Mouse (Mus musculus): ENCODE measurements around the gene Gsx1. TPM values are rescaled to one million over a fixed set of nuclear protein-coding genes. Genes with fewer than 3 reads are reported as not detected.

Gsx1 gene
- total and polyA plus RNA-seq, 3 experiments = not detected

DNA sequence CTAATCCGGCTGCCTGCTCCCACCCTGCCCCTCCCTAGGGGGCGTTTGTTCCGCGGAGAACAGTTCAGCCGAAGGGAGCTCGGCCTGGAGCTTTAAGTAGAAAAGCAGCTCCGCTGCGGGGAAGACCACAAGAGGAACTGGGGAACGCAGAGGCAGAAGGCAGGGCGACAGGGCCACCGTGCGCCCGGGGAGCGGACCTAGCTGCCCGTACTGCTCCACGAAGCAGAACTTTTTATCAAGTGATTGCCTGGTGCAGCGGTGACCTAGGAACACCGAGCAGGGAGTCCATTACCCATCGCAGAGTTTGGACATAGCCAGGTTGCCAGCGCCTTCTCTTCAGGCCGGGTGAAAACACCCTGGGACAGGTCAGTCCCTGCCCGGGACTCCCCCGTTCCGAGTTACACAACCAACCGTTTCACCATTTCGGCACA lies 2.5 kb upstream of the Gsx1 start (continued):
- no peak for TF ChIP-seq TBP (conservative IDR thresholded peaks at IDR 0.05; ENCODE audit: low read depth, low read length)
- TF ChIP-seq MXI1 (IDR thresholded peaks at IDR 0.05; ENCODE audit: low read depth, low read length) = no peak
- TF ChIP-seq SIN3A (IDR thresholded peaks at IDR 0.05; ENCODE audit: low read length) = no peak
- no peak for TF ChIP-seq GABPA (IDR thresholded peaks at IDR 0.05; ENCODE audit: insufficient replicate concordance, low read depth, low read length)
- TF ChIP-seq ZKSCAN1 (IDR thresholded peaks at IDR 0.05; ENCODE audit: borderline replicate concordance, low read depth, low read length) = no peak
- TF ChIP-seq USF1 (IDR thresholded peaks at IDR 0.05; ENCODE audit: low read depth, low read length) = no peak
- TF ChIP-seq KAT2A (IDR thresholded peaks at IDR 0.05; ENCODE audit: insufficient replicate concordance, low read length) = no peak
- no peak for TF ChIP-seq ZC3H11A (IDR thresholded peaks at IDR 0.05; ENCODE audit: low read depth, low read length)
- TF ChIP-seq JUN (IDR thresholded peaks at IDR 0.05; ENCODE audit: insufficient read depth, low read depth, low read length) = no peak
- TF ChIP-seq USF2 (conservative IDR thresholded peaks at IDR 0.05; ENCODE audit: low read depth, low read length) = no peak
- no peak for TF ChIP-seq BHLHE40 (IDR thresholded peaks at IDR 0.05; ENCODE audit: low read depth, low read length)
- TF ChIP-seq PAX5 (IDR thresholded peaks at IDR 0.05; ENCODE audit: low read length) = no peak
- TF ChIP-seq CHD1 (IDR thresholded peaks at IDR 0.05; ENCODE audit: low read depth, low read length) = no peak

DNA sequence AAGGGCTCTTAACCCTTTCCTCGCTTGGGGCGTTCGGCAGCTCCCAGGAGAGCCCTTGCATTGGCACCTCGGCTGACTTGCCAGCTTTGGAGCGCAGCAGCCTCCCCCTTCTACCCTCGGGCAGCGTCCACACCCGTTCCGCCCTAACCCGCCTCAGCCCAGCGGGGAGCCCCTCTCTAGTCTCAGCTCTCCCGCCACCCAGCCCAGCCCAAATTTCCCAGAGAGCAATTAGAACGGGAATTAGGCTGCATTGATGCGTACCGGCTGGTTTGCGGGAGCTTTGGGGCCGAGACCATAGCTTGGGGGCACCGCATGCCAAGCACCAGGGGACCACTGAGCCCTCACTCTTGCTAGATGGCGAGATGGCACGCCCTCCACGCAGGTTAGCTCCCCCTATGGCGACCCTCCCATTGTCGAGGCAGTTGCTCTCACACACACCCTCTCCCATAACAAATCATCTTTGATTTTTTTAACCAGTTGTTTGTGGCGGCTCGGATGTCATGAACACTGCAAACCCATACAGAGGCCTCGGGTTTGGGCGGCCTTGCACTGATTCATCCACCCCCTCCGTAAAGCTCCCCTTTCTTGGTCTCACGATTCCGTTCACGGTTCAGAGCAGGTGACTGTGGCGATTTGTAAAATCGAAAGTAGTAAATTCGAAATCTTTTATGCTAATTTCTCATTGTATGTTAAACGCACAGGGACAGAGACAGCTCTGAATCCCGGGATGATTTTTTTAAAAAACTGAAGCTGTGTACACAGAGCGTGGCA lies 1.5 kb upstream of the Gsx1 start:
- DNase-seq (ENCODE audit: extremely low read depth) = peak; percentile 34
- dilution Hi-C loops (cut with MboI; ENCODE audit: extremely low pct_ligation_motif_present, extremely low pct_unique_long_range_greater_than_20kb, low sequenced_read_pairs) = no loop called here
- in situ Hi-C loops (cut with MboI; ENCODE audit: low pct_ligation_motif_present, low pct_unique_long_range_greater_than_20kb, low sequenced_read_pairs) = no loop called here
- Histone ChIP-seq H3K9ac (ENCODE audit: insufficient read depth, low read depth) (no peak overlapping the region; the same call in 1 of the 2 replicates), H3K36me3 (replicated peaks in 1 of 2; ENCODE audit: control insufficient read depth in 1 of 2, insufficient read depth in 1 of 2, low read length in 1 of 2) (no peaks in the 10 kb centered on the region), H3K4me2 (ENCODE audit: insufficient read depth, low read depth, poor library complexity, severe bottlenecking) (peak overlapping the region; percentile 59), H3K27ac (ENCODE audit: insufficient read depth, low read depth) (peak overlapping the region; percentile 5; the same call in 1 of the 2 replicates), H3K9me3 (replicated peaks; ENCODE audit: low read length) (peaks cover 51% of the 10 kb centered on the region), H3K27me3 (replicated peaks) (peaks cover 37% of the 10 kb centered on the region), H3K79me2 (replicated peaks; ENCODE audit: control insufficient read depth, extremely low read depth, insufficient read depth, poor library complexity, severe bottlenecking) (no peaks in the 10 kb centered on the region), H3K4me3 (replicated peaks in 1 of 3; ENCODE audit: low read depth in 2 of 3, low read length in 2 of 3, poor library complexity in 1 of 3) (peak overlapping the region; percentile 16 to 27 (median 19)), H3K4me1 (ENCODE audit: control insufficient read depth in 1 of 2, insufficient read depth in 2 of 2) (peaks cover 2 to 15% of the 10 kb centered on the region in 2 experiments; a peak in 2 of 4 replicates)
- TF ChIP-seq BHLHE40 (IDR thresholded peaks at IDR 0.05; ENCODE audit: low read depth, low read length) (peak; percentile 93), USF1 (IDR thresholded peaks at IDR 0.05; ENCODE audit: low read depth, low read length) (no peak), UBTF (IDR thresholded peaks at IDR 0.05; ENCODE audit: low read depth, low read length) (0 out of 2 replicates have a peak, but pooled peaks have one; percentile 10), RCOR1 (conservative IDR thresholded peaks at IDR 0.05; ENCODE audit: low read depth, low read length) (no peak), ZMIZ1 (IDR thresholded peaks at IDR 0.05; ENCODE audit: low read depth, low read length) (no peak), RAD21 (IDR thresholded peaks at IDR 0.05; ENCODE audit: low read depth, low read length) (no peak), MXI1 (IDR thresholded peaks at IDR 0.05; ENCODE audit: low read depth, low read length) (no peak), ZKSCAN1 (IDR thresholded peaks at IDR 0.05; ENCODE audit: borderline replicate concordance, low read depth, low read length) (no peak), MAX (IDR thresholded peaks at IDR 0.05; ENCODE audit: low read length) (no peak), POLR2AphosphoS2 (IDR thresholded peaks at IDR 0.05; ENCODE audit: low read depth, low read length) (no peak), NELFE (IDR thresholded peaks at IDR 0.05; ENCODE audit: low read depth, low read length) (no peak), JUN (IDR thresholded peaks at IDR 0.05; ENCODE audit: insufficient read depth, low read depth, low read length) (no peak), ZC3H11A (IDR thresholded peaks at IDR 0.05; ENCODE audit: low read depth, low read length) (no peak), MAFK (IDR thresholded peaks at IDR 0.05; ENCODE audit: insufficient replicate concordance, low read length) (no peak), PAX5 (IDR thresholded peaks at IDR 0.05; ENCODE audit: low read length) (no peak), TBP (conservative IDR thresholded peaks at IDR 0.05; ENCODE audit: low read depth, low read length) (no peak), CHD1 (IDR thresholded peaks at IDR 0.05; ENCODE audit: low read depth, low read length) (no peak), SIN3A (IDR thresholded peaks at IDR 0.05; ENCODE audit: low read length) (no peak), MYC (IDR thresholded peaks at IDR 0.05; ENCODE audit: low read depth, low read length) (no peak), CHD2 (IDR thresholded peaks at IDR 0.05; ENCODE audit: low read length) (no peak), IRF4 (IDR thresholded peaks at IDR 0.05; ENCODE audit: low read depth, low read length) (peak; percentile 88), E2F4 (IDR thresholded peaks at IDR 0.05; ENCODE audit: insufficient replicate concordance, low read depth, low read length) (no peak), ZNF384 (IDR thresholded peaks at IDR 0.05; ENCODE audit: low read depth, low read length) (no peak; the same call in 1 of the 2 replicates), HCFC1 (IDR thresholded peaks at IDR 0.05; ENCODE audit: low read depth, low read length) (no peak), MEF2A (IDR thresholded peaks at IDR 0.05; ENCODE audit: borderline replicate concordance, low read depth, low read length) (no peak), TCF12 (IDR thresholded peaks at IDR 0.05; ENCODE audit: low read depth, low read length) (no peak), NRF1 (IDR thresholded peaks at IDR 0.05; ENCODE audit: low read depth, low read length) (no peak), USF2 (conservative IDR thresholded peaks at IDR 0.05; ENCODE audit: low read depth, low read length) (no peak), SMC3 (IDR thresholded peaks at IDR 0.05; ENCODE audit: low read depth, low read length) (no peak), ETS1 (conservative IDR thresholded peaks at IDR 0.05; ENCODE audit: low read depth, low read length) (peak; percentile 47), CTCF (conservative IDR thresholded peaks at IDR 0.05 in 1 of 2, IDR thresholded peaks at IDR 0.05 in 1 of 2; ENCODE audit: low read depth in 2 of 2, low read length in 2 of 2) (no peak)
